Mouse (Mus musculus) midbrain, embryonic 10.5 days (tissue): ENCODE data around the gene Csde1. TPM values are rescaled to one million over a fixed set of nuclear protein-coding genes. Genes with fewer than 3 reads are reported as not detected.

Experiments
- DNase-seq: peaks from one replicate; pipeline ENCODE4 v3.0.0-alpha.2; 2017; ENCODE audit warnings: low spot score
- H3K27ac ChIP-seq: fragments of 300-500 bp; sonication (generic); replicated peaks from 2 replicates; pipeline ENCODE4 v1.5.1; 2016; ENCODE audit warnings: mild to moderate bottlenecking
- H3K27me3 ChIP-seq: fragments of 300-500 bp; sonication (generic); 2 replicates; pipeline ENCODE4 v1.6.1; 2016; ENCODE audit warnings: low read depth, mild to moderate bottlenecking; ENCODE audit not compliant: poor library complexity, severe bottlenecking
- H3K36me3 ChIP-seq: fragments of 300-500 bp; sonication (generic); 2 replicates; pipeline ENCODE4 v1.6.1; 2016; ENCODE audit warnings: mild to moderate bottlenecking, moderate library complexity
- H3K4me1 ChIP-seq: fragments of 300-500 bp; sonication (generic); 2 replicates; pipeline ENCODE4 v1.6.1; 2016
- H3K4me3 ChIP-seq: fragments of 300-500 bp; sonication (generic); 2 replicates; pipeline ENCODE4 v1.5.1; 2016; ENCODE audit warnings: mild to moderate bottlenecking, moderate library complexity
- H3K9me3 ChIP-seq: fragments of 300-500 bp; sonication (generic); replicated peaks from 2 replicates; pipeline ENCODE4 v1.6.1; 2016; ENCODE audit warnings: mild to moderate bottlenecking
- WGBS: fragments of 180-500 bp; shearing (Covaris S2); methylation state at CpG from one replicate; pipeline ENCODE4 v1.1.7; 2016; 5-methylcytosine and 5-hydroxymethylcytosine counted together
- polyA plus RNA-seq: library from polyadenylated mRNA; unstranded; fragments of >200 nt; fragmentation: Nextera tagmentation; extraction: Ambion mirVana; gene quantifications from 2 replicates; pipeline ENCODE4 v1.2.1, GENCODE M21; 2016

The Csde1 gene
- polyA plus RNA-seq = 448 and 507 TPM in 2 replicates

DNA sequence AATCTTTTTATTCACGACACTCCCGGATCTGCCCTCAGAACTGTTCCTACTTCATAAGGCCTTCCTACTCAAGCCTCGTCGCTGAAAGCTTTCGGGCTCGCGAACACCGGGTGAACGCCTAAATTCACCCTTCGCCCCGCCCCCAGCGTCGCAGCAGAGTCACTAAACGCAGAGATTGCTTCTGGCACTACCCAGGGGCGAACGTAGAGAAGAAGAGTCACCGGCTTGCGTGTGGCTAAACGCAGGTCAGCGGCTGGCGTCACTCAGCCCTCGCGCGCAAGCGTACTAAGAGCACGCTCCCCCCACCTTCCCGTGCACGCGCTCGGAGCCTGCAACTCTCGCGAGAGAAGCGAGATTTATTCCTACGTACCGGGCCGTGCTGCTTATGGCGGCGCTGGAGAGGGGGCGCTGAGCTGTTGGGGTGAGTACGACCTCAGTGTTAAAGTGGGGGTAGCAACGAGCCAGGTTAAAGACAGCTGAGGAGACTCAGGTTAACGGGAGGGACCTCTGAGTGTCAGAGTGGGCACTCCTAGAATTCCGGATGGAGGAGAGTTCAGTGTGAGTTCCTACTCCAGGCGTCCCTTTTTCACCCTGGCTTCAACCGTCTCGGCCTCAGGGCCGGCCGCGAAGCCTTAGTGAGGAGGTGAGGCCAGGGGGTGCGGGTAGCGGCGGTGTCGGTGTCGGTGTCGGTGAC lies at the start of gene Csde1:
Gene Csde1, plus strand, starts transcription at position 178 of the 694 bp plus-strand sequence.
- peak within 1 kb of the TSS; percentile 100 for H3K27ac ChIP-seq
- WGBS = under 1% methylated on average over 55 of the region's 55 CpGs
- DNase-seq = peak; percentile 97
- no peaks in the 10 kb centered on the region for H3K9me3 ChIP-seq
- H3K36me3 ChIP-seq = peaks cover 16% of the 10 kb centered on the region
- H3K4me3 ChIP-seq = peak within 1 kb of the TSS; percentile 92
- no peaks in the 10 kb centered on the region for H3K27me3 ChIP-seq
- H3K4me1 ChIP-seq = peaks cover 9% of the 10 kb centered on the region

DNA sequence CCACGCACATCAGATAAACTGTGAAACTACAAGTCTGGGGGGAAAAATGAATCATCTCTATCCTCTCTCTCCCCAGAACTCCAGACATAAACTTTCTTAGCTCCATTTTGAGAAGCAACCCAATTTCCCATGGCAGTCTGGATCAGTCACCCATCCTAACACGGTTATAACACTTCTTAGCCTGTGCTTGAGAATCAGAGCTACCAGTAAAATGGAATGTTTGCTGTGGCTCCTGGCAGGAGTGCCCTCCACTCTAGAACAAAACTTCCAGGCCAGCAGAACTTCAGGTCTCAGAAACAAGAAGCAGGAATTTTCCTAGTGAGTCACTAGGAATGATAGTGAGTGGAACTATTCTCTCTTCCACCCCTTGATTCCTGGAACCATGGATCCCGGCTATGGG lies 49.7 kb upstream of the Csde1 start:
- DNase-seq = no peak
- Histone ChIP-seq H3K36me3 (no peaks in the 10 kb centered on the region), H3K9me3 (no peaks in the 10 kb centered on the region), H3K27me3 (peaks cover 4% of the 10 kb centered on the region; the same call in 1 of the 2 replicates), H3K27ac (peak overlapping the region; percentile 79), H3K4me1 (peaks cover 27% of the 10 kb centered on the region), H3K4me3 (no peak overlapping the region)
- 90% methylated on average over 3 of the region's 3 CpGs for WGBS

GRCm38 (mm10) chr3:102976906-102977305 lies 43.3 kb upstream of the Csde1 start:
- H3K36me3 ChIP-seq = no peaks in the 10 kb centered on the region
- no peaks in the 10 kb centered on the region for H3K9me3 ChIP-seq
- peaks cover 56% of the 10 kb centered on the region for H3K4me1 ChIP-seq
- H3K4me3 ChIP-seq = no peak overlapping the region
- H3K27me3 ChIP-seq = peaks cover 4% of the 10 kb centered on the region; the same call in 1 of the 2 replicates
- no peak overlapping the region for H3K27ac ChIP-seq
- WGBS = 83% methylated on average over 4 of the region's 4 CpGs
- no peak for DNase-seq

DNA sequence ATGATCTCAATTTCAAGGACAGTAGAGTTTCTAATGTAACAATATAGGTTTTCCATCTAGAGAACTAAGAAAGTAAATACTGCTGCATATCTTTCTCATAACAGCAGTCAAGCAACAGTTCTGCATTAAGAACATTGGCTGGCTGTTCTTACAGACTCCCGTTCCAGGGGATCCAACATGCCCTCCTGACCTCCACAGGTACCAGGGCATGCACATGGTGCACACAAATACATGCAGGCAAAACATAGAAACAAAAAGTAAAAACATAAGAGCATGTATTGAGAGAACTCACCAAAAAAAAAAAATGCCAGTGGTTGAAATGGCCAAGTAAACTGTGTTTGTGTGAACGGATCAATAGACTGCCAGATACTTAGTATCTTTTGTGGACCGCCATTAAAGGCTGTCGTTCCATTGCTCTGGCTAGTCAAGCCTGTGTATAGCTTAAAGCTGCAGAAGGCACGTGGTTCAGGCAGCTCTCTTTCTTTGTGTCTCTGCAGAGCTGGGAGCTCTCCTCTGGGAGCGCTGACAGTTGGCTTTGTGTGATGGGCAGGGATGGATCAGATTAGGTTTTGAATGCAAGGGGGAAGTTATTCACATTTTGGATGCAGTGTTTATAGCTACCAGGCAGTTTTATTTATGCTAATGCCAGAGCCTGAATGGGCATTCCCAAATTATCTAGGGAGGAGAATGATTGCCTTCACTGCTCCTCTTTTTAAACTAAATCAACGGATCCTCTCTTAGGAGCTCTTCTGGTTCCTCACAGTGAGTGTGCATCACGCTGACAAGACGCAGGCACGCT lies 40.5 kb upstream of the Csde1 start:
- 13% methylated on average over 10 of the region's 10 CpGs for WGBS
- H3K9me3 ChIP-seq = no peaks in the 10 kb centered on the region
- H3K27me3 ChIP-seq = no peaks in the 10 kb centered on the region
- DNase-seq = peak; percentile 79
- peak overlapping the region; percentile 84 for H3K27ac ChIP-seq
- H3K4me1 ChIP-seq = peaks cover 53% of the 10 kb centered on the region
- no peaks in the 10 kb centered on the region for H3K36me3 ChIP-seq
- peak overlapping the region; percentile 40 for H3K4me3 ChIP-seq

GRCm38 (mm10) chr3:102980349-102980736 lies 39.9 kb upstream of the Csde1 start:
- peak overlapping the region; percentile 84 for H3K27ac ChIP-seq
- peak overlapping the region; percentile 40 for H3K4me3 ChIP-seq
- no peaks in the 10 kb centered on the region for H3K9me3 ChIP-seq
- peaks cover 47% of the 10 kb centered on the region for H3K4me1 ChIP-seq
- no peaks in the 10 kb centered on the region for H3K36me3 ChIP-seq
- DNase-seq = no peak
- H3K27me3 ChIP-seq = no peaks in the 10 kb centered on the region
- WGBS = 39% methylated on average over 3 of the region's 3 CpGs

- H3K9me3 ChIP-seq = no peaks in the 10 kb centered on the region
- no peak overlapping the region for H3K27ac ChIP-seq
- WGBS = 70% methylated on average over 8 of the region's 8 CpGs
- no peaks in the 10 kb centered on the region for H3K36me3 ChIP-seq
- H3K4me1 ChIP-seq = peaks cover 14% of the 10 kb centered on the region
- no peak for DNase-seq
- H3K27me3 ChIP-seq = no peaks in the 10 kb centered on the region
- no peak overlapping the region for H3K4me3 ChIP-seq
Observed at GRCm38 (mm10) chr3:102991041-102991440, 29.2 kb upstream of the Csde1 start.

DNA sequence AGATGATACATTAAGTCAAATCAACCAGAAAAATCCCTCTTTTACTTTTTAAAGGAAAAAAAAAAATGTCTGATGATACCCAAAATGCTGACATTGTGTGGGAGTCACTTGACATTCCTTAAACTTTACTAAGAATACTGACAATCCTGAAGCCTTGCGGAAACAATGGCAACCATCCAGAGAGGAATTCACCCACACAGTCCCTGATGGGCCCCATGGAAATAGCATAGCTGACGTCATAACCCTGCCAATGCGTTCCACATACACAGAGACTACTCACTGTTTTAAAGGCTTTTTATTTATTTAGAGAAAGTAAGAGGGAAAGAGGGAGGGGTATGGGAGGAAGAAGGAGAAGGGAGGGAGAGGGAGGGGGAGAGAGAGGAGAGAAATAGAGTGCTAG lies 27.3 kb upstream of the Csde1 start:
- H3K36me3 ChIP-seq = peaks cover 10% of the 10 kb centered on the region
- WGBS = 71% methylated on average over 3 of the region's 3 CpGs
- no peak for DNase-seq
- peaks cover 25% of the 10 kb centered on the region for H3K4me1 ChIP-seq
- H3K9me3 ChIP-seq = no peaks in the 10 kb centered on the region
- H3K27ac ChIP-seq = no peak overlapping the region
- no peak overlapping the region for H3K4me3 ChIP-seq
- no peaks in the 10 kb centered on the region for H3K27me3 ChIP-seq

GRCm38 (mm10) chr3:102995233-102995604 lies 25.0 kb upstream of the Csde1 start:
- no peaks in the 10 kb centered on the region for H3K27me3 ChIP-seq
- WGBS = 60% methylated on average over 7 of the region's 7 CpGs
- H3K27ac ChIP-seq = peak overlapping the region; percentile 92
- H3K9me3 ChIP-seq = peaks cover 10% of the 10 kb centered on the region; the same call in 1 of the 2 replicates
- no peak for DNase-seq
- peaks cover 25% of the 10 kb centered on the region for H3K4me1 ChIP-seq
- H3K4me3 ChIP-seq = peak overlapping the region; percentile 86
- H3K36me3 ChIP-seq = peaks cover 32% of the 10 kb centered on the region

GRCm38 (mm10) chr3:102995605-102996321 lies 24.5 kb upstream of the Csde1 start, which contains the start of gene Sike1:
Gene Sike1, plus strand, starts transcription at chr3:102995708.
- Histone ChIP-seq H3K27ac (peak within 1 kb of the TSS; percentile 92), H3K36me3 (peaks cover 38% of the 10 kb centered on the region), H3K9me3 (peaks cover 16% of the 10 kb centered on the region; the same call in 1 of the 2 replicates), H3K27me3 (no peaks in the 10 kb centered on the region), H3K4me3 (peak within 1 kb of the TSS; percentile 86), H3K4me1 (peaks cover 25% of the 10 kb centered on the region)
- under 1% methylated on average over 60 of the region's 60 CpGs for WGBS
- DNase-seq = peak; percentile 92

GRCm38 (mm10) chr3:102997036-102997435 lies 23.2 kb upstream of the Csde1 start:
- H3K36me3 ChIP-seq = peaks cover 51% of the 10 kb centered on the region
- H3K27ac ChIP-seq = no peak overlapping the region
- DNase-seq = no peak
- WGBS = 84% methylated on average over 10 of the region's 10 CpGs
- peak overlapping the region; percentile 86; the same call in 1 of the 2 replicates for H3K4me3 ChIP-seq
- H3K9me3 ChIP-seq = peaks cover 16% of the 10 kb centered on the region; the same call in 1 of the 2 replicates
- peaks cover 25% of the 10 kb centered on the region for H3K4me1 ChIP-seq
- H3K27me3 ChIP-seq = no peaks in the 10 kb centered on the region

- 93% methylated on average over 3 of the region's 3 CpGs for WGBS
- Histone ChIP-seq H3K4me1 (peaks cover 25% of the 10 kb centered on the region), H3K27ac (no peak overlapping the region), H3K27me3 (no peaks in the 10 kb centered on the region), H3K9me3 (peaks cover 16% of the 10 kb centered on the region; the same call in 1 of the 2 replicates), H3K4me3 (no peak overlapping the region), H3K36me3 (peaks cover 56% of the 10 kb centered on the region)
- DNase-seq = no peak
Observed at GRCm38 (mm10) chr3:102997591-102997990, 22.6 kb upstream of the Csde1 start.

DNA sequence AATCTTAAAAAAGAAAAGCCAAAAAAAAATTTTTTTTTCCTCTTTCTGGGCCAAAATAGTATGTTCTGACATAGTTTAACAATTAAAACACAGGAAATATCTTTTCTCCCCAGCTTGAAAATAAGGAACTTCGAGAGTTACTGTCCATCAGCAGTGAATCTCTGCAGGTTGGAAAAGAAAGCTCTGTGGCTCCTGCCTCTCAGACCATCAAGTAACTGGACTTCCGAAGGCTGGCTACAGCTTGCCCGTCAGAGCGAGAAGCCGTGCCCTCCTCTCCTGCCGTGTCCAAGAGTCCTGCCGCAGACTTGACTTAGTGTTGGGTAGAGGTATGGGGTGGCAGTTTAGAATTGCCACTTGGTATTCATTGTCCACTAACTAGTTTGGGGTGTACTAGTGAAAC lies 18.6 kb upstream of the Csde1 start:
- Histone ChIP-seq H3K27ac (no peak overlapping the region), H3K4me3 (no peak overlapping the region), H3K36me3 (peaks cover 92% of the 10 kb centered on the region), H3K4me1 (peaks cover 6% of the 10 kb centered on the region), H3K27me3 (no peaks in the 10 kb centered on the region), H3K9me3 (peaks cover 16% of the 10 kb centered on the region; the same call in 1 of the 2 replicates)
- DNase-seq = no peak
- 95% methylated on average over 7 of the region's 7 CpGs for WGBS
